Mouse (Mus musculus) heart, postnatal 0 days (tissue): Measurements from ENCODE around the gene Map9.
"Not testable (repeated sequence)": the region's sequence is repeated elsewhere in the genome, so short reads cannot be mapped to it uniquely, and the experiment has no call there.

Experiments used
- CTCF ChIP-seq: IDR thresholded peaks from 2 replicates; pipeline ENCODE4 v1.5.1; 2016; ENCODE audit warnings: antibody characterized with exemption, control low read depth, low read depth
- EP300 ChIP-seq: IDR thresholded peaks from 2 replicates; pipeline ENCODE4 v1.6.1; 2016; ENCODE audit warnings: antibody characterized with exemption, low read depth

- TF ChIP-seq CTCF, EP300: not testable (repeated sequence)
These were observed 31.1 kb upstream of the Map9 start for GRCm38 (mm10) chr3:82326736-82327135.
